Mouse (Mus musculus) liver, postnatal 0 days (tissue): ENCODE measurements at regions not wholly inside any gene's neighbourhood (a gene's known extent, or its start where the extent isn't known, plus 50 kb on each side); places are given as distances from the start of the nearest gene placed in this dataset.

Experiments
- CTCF ChIP-seq: sonication (generic); IDR thresholded peaks from 2 replicates; pipeline ENCODE4 v1.5.1; 2016; ENCODE audit warnings: antibody characterized with exemption, low read depth
- EP300 ChIP-seq: IDR thresholded peaks from 2 replicates; pipeline ENCODE4 v1.6.1; 2016; ENCODE audit warnings: antibody characterized with exemption, low read depth, mild to moderate bottlenecking

GRCm38 (mm10) chr5:132933439-132933980, 390.4 kb upstream of the Auts2 start:
- TF ChIP-seq CTCF (no peak), EP300 (no peak)
